In genomic region chr12:52910819-52911218, GRCm38 (mm10) we compare ENCODE assay signal across 8 mouse cellular contexts.
A peak's percentile ranks its signal among the peaks of the same experiment; 100 is the strongest.
DNase-seq lines count a peak whose midpoint lies in the region; ATAC-seq and TF ChIP-seq lines count a peak whose summit lies in the region.

No protein-coding gene starts in this region.

- ATAC-seq in midbrain, embryonic 11.5 days (ENCODE audit: low FRiP score): no peak
- no peak for ATAC-seq in midbrain, embryonic 15.5 days (replicated peaks)
- no peak for ATAC-seq in limb, embryonic 12.5 days (ENCODE audit: insufficient number of reproducible peaks, insufficient read depth, low FRiP score, low TSS enrichment, low read depth)

- no peaks in the 10 kb centered on the region for H3K36me3 ChIP-seq in midbrain, embryonic 11.5 days (ENCODE audit: control insufficient read depth, insufficient read depth, low read length)
- H3K36me3 ChIP-seq in midbrain, embryonic 15.5 days (replicated peaks): 0 out of 2 replicates have a peak, but pooled peaks cover 3% of the 10 kb centered on the region
- H3K36me3 ChIP-seq in kidney, adult 2 months (ENCODE audit: control insufficient read depth, insufficient read depth, low read length): no peaks in the 10 kb centered on the region
- no peaks in the 10 kb centered on the region for H3K36me3 ChIP-seq in limb, embryonic 12.5 days

- peak; percentile 89 for TF ChIP-seq CTCF in kidney, adult 2 months (conservative IDR thresholded peaks at IDR 0.05; ENCODE audit: insufficient read depth, insufficient read length, low read depth, low read length)
- TF ChIP-seq CTCF in olfactory bulb, adult 2 months (IDR thresholded peaks at IDR 0.05; ENCODE audit: insufficient read depth, low read depth, low read length): peak; percentile 92

- no peak overlapping the region for H3K9ac ChIP-seq in midbrain, embryonic 11.5 days (ENCODE audit: low read length)
- no peak overlapping the region for H3K9ac ChIP-seq in midbrain, embryonic 15.5 days
- no peak overlapping the region for H3K9ac ChIP-seq in limb, embryonic 12.5 days (replicated peaks)

- H3K9me3 ChIP-seq in midbrain, embryonic 11.5 days (ENCODE audit: control insufficient read depth, low read length): no peaks in the 10 kb centered on the region
- no peaks in the 10 kb centered on the region for H3K9me3 ChIP-seq in midbrain, embryonic 15.5 days
- no peaks in the 10 kb centered on the region for H3K9me3 ChIP-seq in limb, embryonic 12.5 days

- 25% methylated on average over 8 of the region's 8 CpGs for WGBS in midbrain, embryonic 11.5 days
- WGBS in midbrain, embryonic 15.5 days: 19% methylated on average over 8 of the region's 8 CpGs
- WGBS in kidney, adult 2 months: 10% methylated on average over 8 of the region's 8 CpGs
- 6% methylated on average over 8 of the region's 8 CpGs for WGBS in limb, embryonic 12.5 days
- 21% methylated on average over 8 of the region's 8 CpGs for WGBS in olfactory bulb, adult 2 months

- no peak overlapping the region for H3K4me3 ChIP-seq in midbrain, embryonic 11.5 days (ENCODE audit: low read depth, low read length)
- no peak overlapping the region for H3K4me3 ChIP-seq in midbrain, embryonic 15.5 days
- no peak overlapping the region for H3K4me3 ChIP-seq in kidney, adult 2 months (ENCODE audit: insufficient read depth, low read depth, low read length)
- H3K4me3 ChIP-seq in limb, embryonic 12.5 days (replicated peaks): no peak overlapping the region
- H3K4me3 ChIP-seq in olfactory bulb, adult 2 months (ENCODE audit: insufficient read depth, low read depth, low read length): no peak overlapping the region

- no peaks in the 10 kb centered on the region for H3K4me1 ChIP-seq in midbrain, embryonic 11.5 days (ENCODE audit: control insufficient read depth, insufficient read depth, low read length)
- H3K4me1 ChIP-seq in midbrain, embryonic 15.5 days: 0 out of 2 replicates have a peak, but pooled peaks cover 4% of the 10 kb centered on the region
- H3K4me1 ChIP-seq in kidney, adult 2 months (ENCODE audit: control insufficient read depth, insufficient read depth, low read length): no peaks in the 10 kb centered on the region
- H3K4me1 ChIP-seq in limb, embryonic 12.5 days (replicated peaks): no peaks in the 10 kb centered on the region; the same call in 1 of the 2 replicates
- H3K4me1 ChIP-seq in olfactory bulb, adult 2 months (ENCODE audit: control insufficient read depth, insufficient read depth, low read length): peaks cover 10% of the 10 kb centered on the region

- no peaks in the 10 kb centered on the region for H3K27me3 ChIP-seq in midbrain, embryonic 11.5 days (ENCODE audit: control insufficient read depth, insufficient read depth, low read length)
- no peaks in the 10 kb centered on the region for H3K27me3 ChIP-seq in midbrain, embryonic 15.5 days (replicated peaks)
- no peaks in the 10 kb centered on the region for H3K27me3 ChIP-seq in kidney, adult 2 months (replicated peaks; ENCODE audit: control insufficient read depth, insufficient read depth, low read length)
- H3K27me3 ChIP-seq in limb, embryonic 12.5 days: no peaks in the 10 kb centered on the region

- no peak overlapping the region for H3K4me2 ChIP-seq in midbrain, embryonic 11.5 days
- H3K4me2 ChIP-seq in midbrain, embryonic 15.5 days: no peak overlapping the region
- H3K4me2 ChIP-seq in limb, embryonic 12.5 days: peak overlapping the region; percentile 21; the same call in 1 of the 2 replicates

- no peak for TF ChIP-seq POLR2A in kidney, adult 2 months (IDR thresholded peaks at IDR 0.05; ENCODE audit: low read depth, low read length)
- no peak for TF ChIP-seq POLR2A in olfactory bulb, adult 2 months (IDR thresholded peaks at IDR 0.05; ENCODE audit: insufficient read depth, low read depth, low read length)

- H3K27ac ChIP-seq in midbrain, embryonic 11.5 days (ENCODE audit: low read depth, low read length): no peak overlapping the region
- H3K27ac ChIP-seq in midbrain, embryonic 15.5 days: no peak overlapping the region
- no peak overlapping the region for H3K27ac ChIP-seq in kidney, adult 2 months (ENCODE audit: insufficient read depth, low read depth, low read length)
- H3K27ac ChIP-seq in limb, embryonic 12.5 days: no peak overlapping the region
- H3K27ac ChIP-seq in olfactory bulb, adult 2 months (ENCODE audit: insufficient read depth, low read depth, low read length): no peak overlapping the region

- peak; percentile 98 for DNase-seq in midbrain, embryonic 11.5 days (ENCODE audit: low spot score, missing footprints)
- DNase-seq in adrenal gland, postnatal 14 days: peak; percentile 84
- DNase-seq in embryo, embryonic 9.5 days (ENCODE audit: extremely low spot score): peak; percentile 67
- peak; percentile 59 for DNase-seq in kidney, adult 2 months
- DNase-seq in thymus, postnatal 4 days: peak; percentile 86
